Mouse (Mus musculus) G1E (cell line): ENCODE measurements at regions not wholly inside any gene's neighbourhood (a gene's known extent, or its start where the extent isn't known, plus 50 kb on each side); places are given as distances from the start of the nearest gene placed in this dataset.

Experiments used
- ATAC-seq: 2 replicates; pipeline ENCODE4 v1.8.0; 2016; ENCODE audit warnings: mild to moderate bottlenecking; ENCODE audit not compliant: insufficient number of reproducible peaks, poor library complexity, low FRiP score, severe bottlenecking; ENCODE audit errors: extremely low read depth
- DNase-seq: peaks from one replicate; pipeline ENCODE4 v3.0.0; 2012; ENCODE audit warnings: low spot score
- H3K27me3 ChIP-seq: 2 replicates; pipeline ENCODE4 v1.6.1; 2012; ENCODE audit warnings: mild to moderate bottlenecking, low read length, inconsistent platforms; ENCODE audit not compliant: insufficient read depth
- H3K36me3 ChIP-seq: replicated peaks from 2 replicates; pipeline ENCODE3; 2012; ENCODE audit warnings: mild to moderate bottlenecking, inconsistent platforms
- H3K4me1 ChIP-seq: 2 replicates; pipeline ENCODE4 v1.6.1; 2012; ENCODE audit warnings: low read depth, low read length, inconsistent platforms, mixed read lengths; ENCODE audit not compliant: insufficient read depth
- H3K4me3 ChIP-seq: 2 replicates; pipeline ENCODE4 v1.5.1; 2012; ENCODE audit warnings: low read depth, mild to moderate bottlenecking, inconsistent platforms, low read length, moderate library complexity, mixed read lengths
- H3K9me3 ChIP-seq: replicated peaks from 2 replicates; pipeline ENCODE4 v1.6.1; 2012; ENCODE audit warnings: inconsistent platforms
- CTCF ChIP-seq: IDR thresholded peaks from 2 replicates; pipeline ENCODE4 v1.5.1; 2012; ENCODE audit warnings: low read depth, low read length, inconsistent platforms, mixed read lengths
- GATA1 ChIP-seq: IDR thresholded peaks from 2 replicates; pipeline ENCODE4 v1.6.1; 2012; ENCODE audit warnings: borderline replicate concordance, low read length, inconsistent platforms, mixed read lengths
- GATA2 ChIP-seq: IDR thresholded peaks from 2 replicates; pipeline ENCODE4 v1.6.1; 2012; ENCODE audit warnings: low read depth, low read length, inconsistent platforms, borderline replicate concordance
- POLR2AphosphoS5 ChIP-seq: IDR thresholded peaks from 2 replicates; pipeline ENCODE4 v1.6.1; 2012; ENCODE audit warnings: low read depth, low read length, inconsistent platforms; ENCODE audit not compliant: insufficient replicate concordance
- TAL1 ChIP-seq: conservative IDR thresholded peaks from 2 replicates; pipeline ENCODE4 v1.6.1; 2012; ENCODE audit warnings: low read depth, low read length, inconsistent platforms, mixed read lengths

- no peaks in the 10 kb centered on the region for H3K27me3 ChIP-seq
- H3K36me3 ChIP-seq, result no peaks in the 10 kb centered on the region
- DNase-seq (no peak), ATAC-seq (no peak)
- no peaks in the 10 kb centered on the region for H3K4me1 ChIP-seq
- no peak overlapping the region for H3K4me3 ChIP-seq
- TF ChIP-seq GATA2 (no peak), GATA1 (no peak), POLR2AphosphoS5 (no peak), CTCF (no peak), TAL1 (no peak)
- H3K9me3 ChIP-seq, result peaks cover 73% of the 10 kb centered on the region
Observed at GRCm38 (mm10) chr9:117833586-117833985, 203.9 kb upstream of the Rbms3 start.

- Histone ChIP-seq H3K4me1 (no peaks in the 10 kb centered on the region), H3K9me3 (peaks cover 74% of the 10 kb centered on the region), H3K36me3 (no peaks in the 10 kb centered on the region), H3K27me3 (no peaks in the 10 kb centered on the region), H3K4me3 (no peak overlapping the region)
- TF ChIP-seq CTCF (no peak), POLR2AphosphoS5 (no peak), TAL1 (no peak), GATA1 (no peak), GATA2 (no peak)
- no peak for DNase-seq
- ATAC-seq, result no peak
Observed at GRCm38 (mm10) chr9:117814661-117815060, 184.9 kb upstream of the Rbms3 start.

GRCm38 (mm10) chr9:117813216-117813615 lies 183.5 kb upstream of the Rbms3 start:
- Histone ChIP-seq H3K9me3 (peaks cover 76% of the 10 kb centered on the region), H3K4me1 (no peaks in the 10 kb centered on the region), H3K4me3 (no peak overlapping the region), H3K36me3 (no peaks in the 10 kb centered on the region), H3K27me3 (no peaks in the 10 kb centered on the region)
- DNase-seq (no peak), ATAC-seq (no peak)
- TF ChIP-seq POLR2AphosphoS5 (no peak), GATA1 (no peak), CTCF (no peak), GATA2 (no peak), TAL1 (no peak)

GRCm38 (mm10) chr9:117805812-117806211 lies 176.1 kb upstream of the Rbms3 start:
- Histone ChIP-seq H3K4me1 (no peaks in the 10 kb centered on the region), H3K36me3 (no peaks in the 10 kb centered on the region), H3K9me3 (peaks cover 66% of the 10 kb centered on the region), H3K27me3 (no peaks in the 10 kb centered on the region), H3K4me3 (no peak overlapping the region)
- no peak for ATAC-seq
- no peak for DNase-seq
- TF ChIP-seq POLR2AphosphoS5 (no peak), GATA1 (no peak), GATA2 (no peak), CTCF (no peak), TAL1 (no peak)

- Histone ChIP-seq H3K4me1 (no peaks in the 10 kb centered on the region), H3K9me3 (peaks cover 71% of the 10 kb centered on the region), H3K27me3 (no peaks in the 10 kb centered on the region), H3K36me3 (no peaks in the 10 kb centered on the region), H3K4me3 (no peak overlapping the region)
- DNase-seq (no peak), ATAC-seq (no peak)
- TF ChIP-seq GATA2 (no peak), CTCF (no peak), TAL1 (no peak), POLR2AphosphoS5 (no peak), GATA1 (no peak)
Observed at GRCm38 (mm10) chr9:117784186-117784591, 154.5 kb upstream of the Rbms3 start.

- H3K36me3 ChIP-seq, result no peaks in the 10 kb centered on the region
- ATAC-seq, result no peak
- no peak for DNase-seq
- H3K27me3 ChIP-seq, result no peaks in the 10 kb centered on the region
- peaks cover 66% of the 10 kb centered on the region for H3K9me3 ChIP-seq
- H3K4me3 ChIP-seq, result no peak overlapping the region
- TF ChIP-seq GATA2 (no peak), GATA1 (no peak), POLR2AphosphoS5 (no peak), CTCF (no peak), TAL1 (no peak)
- H3K4me1 ChIP-seq, result no peaks in the 10 kb centered on the region
Observed at GRCm38 (mm10) chr9:117754651-117755050, 124.9 kb upstream of the Rbms3 start.

- DNase-seq (no peak), ATAC-seq (no peak)
- TF ChIP-seq GATA2 (no peak), CTCF (no peak), GATA1 (no peak), TAL1 (no peak), POLR2AphosphoS5 (no peak)
Observed at GRCm38 (mm10) chr9:117753466-117753865, 123.8 kb upstream of the Rbms3 start.

More at GRCm38 (mm10) chr9:117753466-117753865, 123.8 kb upstream of the Rbms3 start:
- H3K4me3 ChIP-seq, result no peak overlapping the region
- H3K36me3 ChIP-seq, result no peaks in the 10 kb centered on the region
- H3K4me1 ChIP-seq, result no peaks in the 10 kb centered on the region
- H3K27me3 ChIP-seq, result no peaks in the 10 kb centered on the region
- peaks cover 67% of the 10 kb centered on the region for H3K9me3 ChIP-seq
